Mouse (Mus musculus): ENCODE data around the gene Acads. TPM values are rescaled to one million over a fixed set of nuclear protein-coding genes. Genes with fewer than 3 reads are reported as not detected.
A peak's percentile ranks its signal among the peaks of the same experiment; 100 is the strongest.

Acads gene
- polyA plus RNA-seq, 1 experiment from 2014 or later: 53.3 TPM

- Histone ChIP-seq H3K4me2 (ENCODE audit: low read depth, low read length) (no peak overlapping the region), H3K4me1 (ENCODE audit: control insufficient read depth, insufficient read depth, low read length) (no peaks in the 10 kb centered on the region), H3K4me3 (replicated peaks; ENCODE audit: low read length) (no peak overlapping the region), H3K36me3 (ENCODE audit: control insufficient read depth, insufficient read depth, low read length) (peaks cover 22% of the 10 kb centered on the region), H3K27ac (ENCODE audit: low read length) (no peak overlapping the region), H3K9ac (ENCODE audit: low read length) (no peak overlapping the region), H3K27me3 (ENCODE audit: control insufficient read depth, insufficient read depth, low read length) (no peaks in the 10 kb centered on the region), H3K9me3 (replicated peaks; ENCODE audit: control insufficient read depth, low read length) (no peaks in the 10 kb centered on the region)
- ATAC-seq (ENCODE audit: insufficient read depth, low FRiP score): no peak
- WGBS: 75% methylated on average over 6 of the region's 6 CpGs
Measured at GRCm38 (mm10) chr5:115145976-115146746, 27.0 kb upstream of the Acads start.

- no peaks in the 10 kb centered on the region for H3K27me3 ChIP-seq (ENCODE audit: control insufficient read depth, insufficient read depth, low read length)
- WGBS: 77% methylated on average over 11 of the region's 11 CpGs
- peaks cover 17% of the 10 kb centered on the region for H3K36me3 ChIP-seq (ENCODE audit: control insufficient read depth, insufficient read depth, low read length)
Measured at GRCm38 (mm10) chr5:115145253-115145968, 26.3 kb upstream of the Acads start.

DNA sequence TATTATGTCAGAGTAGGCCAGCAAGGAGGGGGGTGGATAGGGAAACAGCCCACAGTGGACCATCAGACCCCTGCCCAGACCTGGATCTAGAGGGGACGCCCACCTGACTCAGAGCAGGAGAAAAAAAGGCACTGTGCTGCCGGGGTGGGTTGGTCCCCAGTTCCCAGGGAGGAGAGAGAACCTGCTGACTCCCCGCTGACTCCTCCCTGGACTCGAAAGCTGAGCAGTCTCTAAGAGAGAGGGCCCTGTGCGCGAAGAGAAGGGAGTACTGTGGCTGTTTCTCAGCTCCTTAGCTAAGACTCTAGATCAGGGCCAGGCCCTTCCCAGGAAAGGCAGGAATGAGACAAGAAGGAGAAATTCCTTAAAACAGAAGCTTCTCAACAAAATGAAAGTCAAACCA, 25.3 kb upstream of the Acads start:
- Histone ChIP-seq H3K27ac (ENCODE audit: low read length) (no peak overlapping the region), H3K9me3 (replicated peaks; ENCODE audit: control insufficient read depth, low read length) (no peaks in the 10 kb centered on the region), H3K4me3 (replicated peaks; ENCODE audit: low read length) (no peak overlapping the region), H3K27me3 (ENCODE audit: control insufficient read depth, insufficient read depth, low read length) (no peaks in the 10 kb centered on the region), H3K4me1 (ENCODE audit: control insufficient read depth, insufficient read depth, low read length) (no peaks in the 10 kb centered on the region), H3K4me2 (ENCODE audit: low read depth, low read length) (no peak overlapping the region), H3K9ac (ENCODE audit: low read length) (no peak overlapping the region), H3K36me3 (ENCODE audit: control insufficient read depth, insufficient read depth, low read length) (peaks cover 8% of the 10 kb centered on the region)
- no peak for ATAC-seq (ENCODE audit: insufficient read depth, low FRiP score)
- 68% methylated on average over 6 of the region's 6 CpGs for WGBS

More at GRCm38 (mm10) chr5:115145253-115145968, 26.3 kb upstream of the Acads start:
- Histone ChIP-seq H3K9me3 (replicated peaks; ENCODE audit: control insufficient read depth, low read length) (no peaks in the 10 kb centered on the region), H3K4me3 (replicated peaks; ENCODE audit: low read length) (no peak overlapping the region), H3K27ac (ENCODE audit: low read length) (no peak overlapping the region), H3K9ac (ENCODE audit: low read length) (no peak overlapping the region), H3K4me2 (ENCODE audit: low read depth, low read length) (no peak overlapping the region), H3K4me1 (ENCODE audit: control insufficient read depth, insufficient read depth, low read length) (no peaks in the 10 kb centered on the region)
- ATAC-seq (ENCODE audit: insufficient read depth, low FRiP score): no peak

- H3K27me3 ChIP-seq (ENCODE audit: control insufficient read depth, insufficient read depth, low read length): no peaks in the 10 kb centered on the region
- WGBS: 70% methylated on average over 10 of the region's 10 CpGs
- no peaks in the 10 kb centered on the region for H3K9me3 ChIP-seq (replicated peaks; ENCODE audit: control insufficient read depth, low read length)
- peaks cover 4% of the 10 kb centered on the region; the same call in 1 of the 2 replicates for H3K36me3 ChIP-seq (ENCODE audit: control insufficient read depth, insufficient read depth, low read length)
- H3K4me3 ChIP-seq (replicated peaks; ENCODE audit: low read length): no peak overlapping the region
- H3K9ac ChIP-seq (ENCODE audit: low read length): no peak overlapping the region
- H3K4me1 ChIP-seq (ENCODE audit: control insufficient read depth, insufficient read depth, low read length): no peaks in the 10 kb centered on the region
- H3K4me2 ChIP-seq (ENCODE audit: low read depth, low read length): no peak overlapping the region
- ATAC-seq (ENCODE audit: insufficient read depth, low FRiP score): no peak
- no peak overlapping the region for H3K27ac ChIP-seq (ENCODE audit: low read length)
Measured at GRCm38 (mm10) chr5:115143552-115143951, 24.4 kb upstream of the Acads start.

- Histone ChIP-seq H3K27ac (ENCODE audit: low read length) (no peak overlapping the region), H3K4me3 (replicated peaks; ENCODE audit: low read length) (no peak overlapping the region), H3K9me3 (replicated peaks; ENCODE audit: control insufficient read depth, low read length) (no peaks in the 10 kb centered on the region), H3K36me3 (ENCODE audit: control insufficient read depth, insufficient read depth, low read length) (peaks cover 4% of the 10 kb centered on the region; the same call in 1 of the 2 replicates), H3K4me1 (ENCODE audit: control insufficient read depth, insufficient read depth, low read length) (no peaks in the 10 kb centered on the region), H3K9ac (ENCODE audit: low read length) (no peak overlapping the region), H3K4me2 (ENCODE audit: low read depth, low read length) (no peak overlapping the region), H3K27me3 (ENCODE audit: control insufficient read depth, insufficient read depth, low read length) (no peaks in the 10 kb centered on the region)
- 88% methylated on average over 9 of the region's 9 CpGs for WGBS
- no peak for ATAC-seq (ENCODE audit: insufficient read depth, low FRiP score)
Measured at GRCm38 (mm10) chr5:115142166-115142697, 23.1 kb upstream of the Acads start.

DNA sequence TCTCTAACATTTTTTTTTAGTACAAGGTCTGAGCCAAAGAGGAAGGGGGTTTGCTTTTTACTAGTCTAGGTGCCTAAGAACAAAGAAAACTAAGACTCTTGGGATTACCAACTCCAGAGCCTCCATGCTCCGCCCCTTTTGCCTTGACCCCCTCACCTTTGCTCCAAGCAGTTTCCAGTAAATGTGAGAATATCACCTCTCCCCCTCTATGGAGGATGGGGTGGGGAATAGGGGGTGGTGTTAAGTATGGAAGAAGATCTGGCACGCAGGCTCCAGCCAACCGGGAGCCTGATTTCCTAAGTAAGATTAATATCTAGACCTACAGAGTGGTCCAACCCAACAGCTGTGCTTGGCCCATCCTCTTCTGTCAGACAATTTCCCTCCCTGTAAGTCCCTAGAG, 21.6 kb upstream of the Acads start:
- Histone ChIP-seq H3K4me2 (ENCODE audit: low read depth, low read length) (no peak overlapping the region), H3K4me1 (ENCODE audit: control insufficient read depth, insufficient read depth, low read length) (no peaks in the 10 kb centered on the region), H3K9me3 (replicated peaks; ENCODE audit: control insufficient read depth, low read length) (no peaks in the 10 kb centered on the region), H3K4me3 (replicated peaks; ENCODE audit: low read length) (no peak overlapping the region), H3K27me3 (ENCODE audit: control insufficient read depth, insufficient read depth, low read length) (no peaks in the 10 kb centered on the region), H3K9ac (ENCODE audit: low read length) (no peak overlapping the region), H3K27ac (ENCODE audit: low read length) (no peak overlapping the region), H3K36me3 (ENCODE audit: control insufficient read depth, insufficient read depth, low read length) (0 out of 2 replicates have a peak, but pooled peaks cover 4% of the 10 kb centered on the region)
- ATAC-seq (ENCODE audit: insufficient read depth, low FRiP score): peak; percentile 28; the same call in 1 of the 2 replicates
- WGBS: 56% methylated on average over 3 of the region's 3 CpGs

- no peak overlapping the region for H3K4me2 ChIP-seq (ENCODE audit: low read depth, low read length)
- WGBS: 62% methylated on average over 4 of the region's 4 CpGs
- no peak for ATAC-seq (ENCODE audit: insufficient read depth, low FRiP score)
- H3K4me3 ChIP-seq (replicated peaks; ENCODE audit: low read length): no peak overlapping the region
- no peak overlapping the region for H3K9ac ChIP-seq (ENCODE audit: low read length)
- no peaks in the 10 kb centered on the region for H3K9me3 ChIP-seq (replicated peaks; ENCODE audit: control insufficient read depth, low read length)
- H3K36me3 ChIP-seq (ENCODE audit: control insufficient read depth, insufficient read depth, low read length): 0 out of 2 replicates have a peak, but pooled peaks cover 4% of the 10 kb centered on the region
- H3K4me1 ChIP-seq (ENCODE audit: control insufficient read depth, insufficient read depth, low read length): 0 out of 2 replicates have a peak, but pooled peaks cover under 1% of the 10 kb centered on the region
- no peak overlapping the region for H3K27ac ChIP-seq (ENCODE audit: low read length)
- no peaks in the 10 kb centered on the region for H3K27me3 ChIP-seq (ENCODE audit: control insufficient read depth, insufficient read depth, low read length)
Measured at GRCm38 (mm10) chr5:115139124-115139523, 20.0 kb upstream of the Acads start.

GRCm38 (mm10) chr5:115134234-115135165, 15.4 kb upstream of the Acads start, which contains the start of gene Unc119b:
Gene Unc119b, minus strand, starts transcription at chr5:115134975.
- under 1% methylated on average over 77 of the region's 81 CpGs for WGBS
- Histone ChIP-seq H3K36me3 (ENCODE audit: control insufficient read depth, insufficient read depth, low read length) (no peaks in the 10 kb centered on the region), H3K27me3 (ENCODE audit: control insufficient read depth, insufficient read depth, low read length) (no peaks in the 10 kb centered on the region), H3K9ac (ENCODE audit: low read length) (peak within 1 kb of the TSS; percentile 89), H3K4me3 (replicated peaks; ENCODE audit: low read length) (peak within 1 kb of the TSS; percentile 86), H3K4me2 (ENCODE audit: low read depth, low read length) (peak within 1 kb of the TSS; percentile 99), H3K9me3 (replicated peaks; ENCODE audit: control insufficient read depth, low read length) (no peaks in the 10 kb centered on the region), H3K27ac (ENCODE audit: low read length) (0 out of 2 replicates have a peak within 1 kb of the TSS, but pooled peaks have one; percentile 3), H3K4me1 (ENCODE audit: control insufficient read depth, insufficient read depth, low read length) (peaks cover 10% of the 10 kb centered on the region)
- ATAC-seq (ENCODE audit: insufficient read depth, low FRiP score): peak; percentile 96
